Mouse (Mus musculus) spleen, postnatal 36 days (tissue): Measurements from ENCODE around the gene Dbndd2.

Experiments
- DNase-seq, 2 experiments: peaks; one replicate each; pipeline ENCODE4 v3.0.0; 2022; ENCODE audit warnings: low spot score in 2 of 2, mixed read lengths in 1 of 2

Gene Dbndd2

GRCm38 (mm10) chr2:164453887-164454500 is 31.9 kb upstream of the Dbndd2 start:
- no peak for DNase-seq

- peak; percentile 23 to 27 for DNase-seq
Measured at GRCm38 (mm10) chr2:164454846-164455245, 31.1 kb upstream of the Dbndd2 start.

- no peak for DNase-seq
Measured at GRCm38 (mm10) chr2:164455421-164456190, 30.3 kb upstream of the Dbndd2 start.

DNA sequence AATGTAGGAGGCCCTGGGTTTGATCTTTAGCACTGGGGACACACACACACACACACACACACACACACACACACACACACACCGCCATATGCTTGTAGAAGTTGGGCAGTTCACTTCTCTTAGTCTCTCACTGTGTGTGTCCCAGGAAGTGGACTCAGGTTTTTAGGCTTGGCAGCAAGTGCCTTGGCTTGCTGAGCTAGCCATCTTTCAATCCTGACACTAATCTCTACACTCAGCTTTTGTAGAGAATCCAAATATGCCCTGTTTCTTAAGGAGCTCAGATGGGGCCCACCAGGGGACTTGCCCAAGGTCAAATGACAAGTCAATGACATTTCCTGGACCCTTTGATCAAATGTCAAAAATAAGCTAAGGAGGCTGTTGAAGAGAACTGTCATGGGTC is 29.5 kb upstream of the Dbndd2 start:
- DNase-seq, result no peak

DNA sequence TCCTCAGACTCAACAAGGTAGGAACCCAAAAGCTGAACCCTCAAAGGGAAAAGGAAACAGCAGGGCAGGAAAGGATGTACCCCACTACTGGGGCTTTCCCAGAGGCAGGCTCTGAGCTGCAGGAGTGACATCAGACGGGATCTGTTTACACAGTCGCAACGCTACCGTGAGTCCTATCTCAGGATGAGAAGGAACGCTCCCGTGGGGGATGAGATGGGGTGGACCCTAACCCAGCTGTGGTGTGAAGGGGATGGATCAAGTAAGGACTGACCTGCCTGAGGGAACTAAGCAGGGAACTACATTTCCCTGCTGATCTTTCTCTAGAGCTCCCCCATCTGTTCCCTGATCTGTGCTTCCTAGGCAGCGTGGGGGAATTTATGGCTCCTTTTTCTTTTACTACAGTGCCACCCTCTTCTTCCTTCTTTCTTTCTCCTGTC is 29.0 kb upstream of the Dbndd2 start, which contains the start of gene Sys1:
Gene Sys1, plus strand, starts transcription at position 101 of the 437 bp plus-strand sequence.
- DNase-seq, result peak in 1 of 2 experiments; percentile 31

- DNase-seq, result no peak
Measured at GRCm38 (mm10) chr2:164457942-164458341, 28.0 kb upstream of the Dbndd2 start.

GRCm38 (mm10) chr2:164458535-164458934 is 27.4 kb upstream of the Dbndd2 start:
- DNase-seq, result peak; percentile 21 to 37

DNA sequence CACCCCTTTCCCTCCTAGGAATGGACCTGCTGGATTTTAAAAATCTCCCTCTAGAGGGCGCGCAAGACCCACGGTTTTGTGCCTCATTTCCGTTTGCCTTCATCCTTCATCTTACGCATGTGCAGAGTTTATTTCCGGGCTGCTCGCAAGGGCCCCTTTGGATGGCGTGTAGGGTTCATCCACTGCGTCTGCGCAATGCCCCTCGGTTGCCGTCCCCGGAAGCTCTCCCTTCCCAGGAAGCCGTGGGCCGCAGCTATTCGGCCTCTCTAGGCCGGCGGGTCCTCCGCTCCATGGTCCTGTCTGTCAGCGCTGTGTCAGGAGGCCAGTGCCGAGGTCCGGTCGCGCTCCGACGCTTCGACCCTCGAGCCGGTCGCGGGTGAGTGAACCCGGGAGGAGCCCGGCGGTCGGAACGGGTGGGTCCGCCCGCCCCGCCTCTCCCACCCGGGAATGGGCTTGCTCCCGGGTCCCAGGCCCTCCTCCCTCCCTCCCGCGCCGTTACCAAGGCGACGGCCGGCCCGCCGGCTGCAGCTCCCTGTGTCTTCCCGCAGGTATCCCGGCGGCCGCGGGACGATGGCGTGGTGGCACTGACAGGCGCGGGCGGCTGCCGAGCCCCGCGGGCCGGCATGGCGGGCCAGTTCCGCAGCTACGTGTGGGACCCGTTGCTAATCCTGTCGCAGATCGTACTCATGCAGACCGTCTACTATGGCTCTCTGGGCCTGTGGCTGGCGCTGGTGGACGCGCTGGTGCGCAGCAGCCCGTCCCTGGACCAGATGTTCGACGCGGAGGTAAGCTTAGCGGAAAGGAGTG is 25.0 kb upstream of the Dbndd2 start, which contains the start of gene Gm20458:
Gene Gm20458, plus strand, starts transcription at position 223 of the 807 bp plus-strand sequence.
- peak; percentile 97 for DNase-seq

DNA sequence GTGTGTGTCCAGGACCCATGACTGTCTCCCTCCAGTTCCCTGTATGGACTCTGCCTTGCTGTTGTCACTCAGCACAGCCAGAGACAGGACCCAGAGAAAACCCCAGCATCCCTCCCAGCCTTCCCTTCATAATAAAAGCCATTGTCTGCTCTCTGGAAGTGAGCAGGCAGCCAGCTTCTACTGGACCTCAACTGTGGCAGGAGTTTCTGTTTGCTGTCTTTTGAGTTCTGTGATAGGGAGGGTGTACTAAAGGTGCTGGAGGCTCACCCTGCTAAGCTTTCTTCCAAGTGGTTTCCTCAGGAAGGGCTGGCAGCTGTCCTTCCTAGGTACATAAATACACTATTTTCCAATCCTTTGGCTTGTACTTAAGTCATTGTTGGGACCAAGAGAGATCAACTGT is 20.7 kb upstream of the Dbndd2 start:
- DNase-seq, result no peak

GRCm38 (mm10) chr2:164466787-164467186 is 19.1 kb upstream of the Dbndd2 start:
- DNase-seq, result no peak

- peak; percentile 41 to 57 for DNase-seq
Measured at GRCm38 (mm10) chr2:164470254-164470653, 15.7 kb upstream of the Dbndd2 start.

DNA sequence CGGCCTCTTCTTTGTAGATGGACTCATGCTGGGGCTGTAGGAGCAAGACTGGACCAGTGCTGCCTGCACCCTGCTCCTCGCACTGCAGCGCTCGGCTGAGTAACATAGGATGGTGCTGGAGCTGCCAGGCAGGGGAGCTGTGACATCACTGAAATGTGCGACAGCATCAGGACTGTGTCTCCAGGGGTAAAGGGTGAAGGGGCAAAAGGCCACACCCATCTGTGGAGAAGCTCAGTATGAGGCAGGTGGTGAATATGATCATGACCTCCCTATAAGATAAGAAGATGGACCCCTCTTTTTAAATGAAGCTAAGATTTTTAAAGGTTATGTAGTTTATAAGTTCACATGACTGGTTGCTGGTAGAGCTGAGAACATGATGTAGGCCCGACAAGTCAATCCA is 12.3 kb upstream of the Dbndd2 start, which contains the start of gene Trp53tg5:
Gene Trp53tg5, minus strand, starts transcription at position 101 of the 400 bp plus-strand sequence.
- no peak for DNase-seq

DNA sequence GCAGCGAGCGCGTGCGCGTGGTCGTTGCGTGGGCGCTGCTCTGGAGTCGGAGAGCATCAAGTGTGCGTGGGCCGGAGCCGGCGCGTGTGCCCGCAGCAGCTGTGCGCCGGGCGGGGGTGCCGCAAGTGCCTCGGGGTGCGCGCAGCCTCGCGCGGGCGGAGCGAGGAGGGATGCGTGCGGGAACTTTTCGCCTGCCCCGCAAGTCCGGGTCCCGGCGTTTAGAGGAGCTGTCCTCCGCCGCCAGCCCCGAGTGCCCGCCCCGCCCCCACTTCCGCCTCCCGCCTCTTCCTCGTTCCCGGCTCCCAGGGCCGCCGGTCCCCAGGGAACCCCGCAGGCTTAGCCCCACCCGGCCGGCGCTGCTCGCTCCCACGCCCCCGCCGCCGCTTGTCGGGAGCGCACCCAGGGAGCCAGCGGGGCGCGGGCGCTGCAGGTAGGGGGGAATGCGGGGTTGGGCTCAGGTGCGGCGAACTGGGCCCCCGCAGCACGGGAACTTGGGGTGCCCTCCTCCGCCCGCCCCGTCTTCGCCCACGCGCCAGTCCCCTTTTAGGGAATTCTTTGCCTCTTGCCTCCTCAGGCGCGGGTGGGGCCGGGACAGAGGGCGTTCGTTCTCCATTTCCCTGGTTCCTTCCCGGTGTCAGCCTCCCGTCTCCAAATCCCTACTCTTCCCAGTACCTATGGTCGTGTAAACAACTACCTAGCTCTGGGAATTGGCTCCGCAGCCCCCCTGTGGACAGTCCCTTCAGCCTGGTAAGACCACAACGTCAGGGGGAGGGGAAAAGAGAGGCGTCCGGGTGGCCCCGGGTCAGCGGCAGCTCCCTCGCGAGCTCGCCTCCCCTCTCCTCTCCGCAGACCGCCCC is 580 bp downstream of the Dbndd2 start:
- DNase-seq, result peak; percentile 22 to 26

DNA sequence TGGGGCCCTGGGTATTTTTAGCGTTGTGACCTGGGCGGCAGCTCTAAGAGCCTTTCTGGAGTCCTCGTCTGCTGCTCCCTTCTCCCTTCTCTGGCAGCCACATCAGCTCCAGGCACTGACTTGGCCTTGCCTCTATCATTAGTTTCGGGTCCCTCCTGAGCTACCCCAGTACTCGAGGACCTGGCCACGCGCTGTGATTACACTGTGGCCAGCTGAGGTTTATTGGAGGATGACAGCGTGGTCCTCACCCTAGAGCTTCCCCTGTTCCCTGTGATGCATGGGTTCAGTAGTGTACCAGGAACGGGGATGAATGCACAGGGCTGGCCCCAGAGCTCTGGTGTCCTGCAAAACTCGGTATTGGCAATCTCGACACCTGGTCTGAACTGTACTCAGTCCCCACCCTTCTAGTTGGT is 1.2 kb downstream of the Dbndd2 start:
- no peak for DNase-seq

DNA sequence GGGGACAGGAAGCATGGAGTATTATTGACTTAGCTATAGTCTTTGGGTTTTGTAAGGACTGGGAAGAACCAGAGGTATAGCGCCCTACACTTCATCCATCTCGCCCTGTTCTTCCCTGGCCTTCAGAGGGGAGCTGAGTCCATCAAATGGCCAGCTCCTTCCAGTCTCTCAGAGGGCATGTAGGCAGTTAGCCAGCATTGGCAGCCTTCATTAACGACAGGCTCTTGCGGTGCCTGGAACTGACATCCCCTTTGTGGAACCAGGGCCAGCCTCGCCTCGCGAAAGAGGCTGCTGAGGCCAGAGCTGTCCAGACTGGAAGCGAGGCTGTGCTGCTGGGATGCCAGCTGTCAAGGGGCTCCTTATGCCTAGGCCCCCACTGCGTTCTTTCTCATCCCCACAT is 1.9 kb downstream of the Dbndd2 start:
- no peak for DNase-seq

DNA sequence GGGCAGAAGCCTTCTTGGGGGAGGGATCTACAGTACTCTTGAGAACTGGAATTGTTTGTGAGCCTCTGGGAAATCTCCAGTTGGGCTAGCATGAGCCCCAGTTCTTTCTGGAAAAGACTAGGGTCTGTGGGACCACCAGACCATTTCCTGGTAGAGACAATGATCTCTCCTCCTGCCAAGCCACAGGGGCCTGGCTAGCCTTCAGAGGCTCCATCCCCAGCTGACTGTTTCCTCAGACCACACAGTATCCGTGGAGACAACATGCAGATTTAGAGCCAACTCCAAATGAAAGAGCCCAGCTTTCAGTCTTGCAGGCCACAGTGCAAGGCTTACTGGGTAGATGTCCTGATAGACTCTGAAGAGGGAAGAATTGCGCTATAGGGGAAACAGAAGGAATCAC is 8.2 kb downstream of the Dbndd2 start:
- no peak for DNase-seq

- DNase-seq, result no peak
Measured at GRCm38 (mm10) chr2:164496331-164496730, 10.4 kb downstream of the Dbndd2 start.

GRCm38 (mm10) chr2:164496847-164497690 is 11.2 kb downstream of the Dbndd2 start, which contains the start of gene Pigt:
Gene Pigt, plus strand, starts transcription at chr2:164497520.
- DNase-seq, result peak; percentile 87

- no peak for DNase-seq
Measured at GRCm38 (mm10) chr2:164497691-164498268, 11.9 kb downstream of the Dbndd2 start.

DNA sequence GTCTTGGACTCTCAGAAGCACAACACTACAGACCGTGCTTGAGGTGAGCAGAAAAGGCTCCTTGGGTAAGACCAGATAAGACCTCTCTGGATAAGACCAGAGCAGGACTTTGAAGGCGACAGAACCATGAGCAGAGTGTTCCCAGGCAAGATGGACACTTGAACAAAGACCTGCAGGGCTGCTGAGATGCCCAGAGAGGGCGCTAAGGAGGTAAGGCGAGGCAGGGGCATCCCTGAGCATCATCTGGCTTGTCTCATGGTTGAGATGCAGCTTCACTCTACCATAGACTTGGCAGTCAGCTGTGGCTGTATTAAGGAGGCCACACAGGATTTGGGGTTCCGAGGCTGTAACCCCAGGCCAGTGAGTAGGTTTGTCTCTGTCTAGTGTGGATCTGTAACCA is 13.4 kb downstream of the Dbndd2 start:
- DNase-seq, result no peak
